Mouse (Mus musculus): ENCODE data around the gene Rubcn. TPM values are rescaled to one million over a fixed set of nuclear protein-coding genes. Genes with fewer than 3 reads are reported as not detected.

The Rubcn gene
- total RNA-seq, 2 experiments from 2014 or later, result 4.0 to 6.6 TPM

DNA sequence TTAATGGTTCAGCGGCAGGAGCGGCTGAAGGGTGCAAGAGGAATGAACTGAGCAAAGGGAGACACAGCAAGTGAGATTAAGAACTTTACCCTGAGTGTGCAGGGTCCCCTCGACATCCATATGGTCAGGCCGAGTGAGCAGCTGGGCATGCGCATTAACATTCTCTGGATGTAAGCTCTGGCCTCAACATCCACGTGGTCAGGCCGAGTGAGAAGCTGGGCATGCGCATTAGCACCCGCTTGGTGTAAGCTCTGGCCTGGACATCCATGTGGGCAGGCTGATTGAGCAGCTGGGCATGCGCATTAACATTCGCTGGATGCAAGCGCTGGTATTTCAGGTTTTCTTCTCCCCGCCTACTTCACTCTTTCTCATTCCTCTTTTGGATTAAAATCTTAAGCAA lies 92.7 kb downstream of the Rubcn start:
- ATAC-seq (replicated peaks; ENCODE audit: low FRiP score, low TSS enrichment, poor library complexity, severe bottlenecking), result no peak

- no peak for ATAC-seq (replicated peaks; ENCODE audit: low FRiP score, low TSS enrichment, poor library complexity, severe bottlenecking)
Measured at GRCm38 (mm10) chr16:32783324-32784062, 94.1 kb downstream of the Rubcn start.

- no peak for ATAC-seq (replicated peaks; ENCODE audit: low FRiP score, low TSS enrichment, poor library complexity, severe bottlenecking)
Measured at GRCm38 (mm10) chr16:32778956-32779355, 98.6 kb downstream of the Rubcn start.

DNA sequence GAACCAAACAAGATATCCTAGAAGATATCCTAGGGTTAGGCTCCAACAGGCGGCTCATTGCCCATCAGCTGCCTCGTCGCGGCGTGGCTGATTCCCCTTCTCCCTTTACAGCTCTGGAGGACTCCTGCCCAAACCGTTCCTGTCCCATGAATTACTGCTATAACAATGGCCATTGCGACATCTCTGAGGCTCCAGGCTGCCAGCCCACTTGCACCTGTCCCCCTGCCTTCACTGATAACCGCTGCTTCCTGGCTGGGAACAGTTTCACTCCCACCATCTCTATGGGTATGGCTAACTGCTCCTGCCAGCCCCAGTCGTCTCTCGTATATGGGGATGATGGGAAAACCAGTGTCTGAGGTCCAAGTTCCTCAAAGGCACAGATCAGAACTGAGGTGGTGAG lies 100.9 kb downstream of the Rubcn start:
- ATAC-seq (replicated peaks; ENCODE audit: low FRiP score, low TSS enrichment, poor library complexity, severe bottlenecking), result no peak

Other genes starting within 250 kb of the Rubcn start
- 45.7 and 54.4 TPM in 2 replicates for gene Tnk2, start 233.9 kb downstream of the Rubcn start, total RNA-seq (2014; fragmentation: Nextera tagmentation)
- gene Tnk2, start 233.9 kb downstream of the Rubcn start, total RNA-seq (2017), result 27.7 and 28.6 TPM in 2 replicates
- not detected in 2 replicates for gene Muc4, start 141.9 kb downstream of the Rubcn start, total RNA-seq (2014; fragmentation: Nextera tagmentation)
- not detected in 2 replicates for gene Muc4, start 141.9 kb downstream of the Rubcn start, total RNA-seq (2017)
- not detected in 2 replicates for gene Muc20, start 80.3 kb downstream of the Rubcn start, total RNA-seq (2014; fragmentation: Nextera tagmentation)
- not detected in 2 replicates for gene Muc20, start 80.3 kb downstream of the Rubcn start, total RNA-seq (2017)
- gene Smbd1, start 67.3 kb downstream of the Rubcn start, total RNA-seq (2014; fragmentation: Nextera tagmentation), result not detected in 2 replicates
- gene Smbd1, start 67.3 kb downstream of the Rubcn start, total RNA-seq (2017), result not detected in 2 replicates
- gene Fyttd1, start 266 bp downstream of the Rubcn start, total RNA-seq (2014; fragmentation: Nextera tagmentation), result 23.3 and 25.4 TPM in 2 replicates
- 48.8 and 69.4 TPM in 2 replicates for gene Fyttd1, start 266 bp downstream of the Rubcn start, total RNA-seq (2017)
- 15.6 and 27.2 TPM in 2 replicates for gene Lrch3, start 36.3 kb upstream of the Rubcn start, total RNA-seq (2014; fragmentation: Nextera tagmentation)
- 13.1 and 25.3 TPM in 2 replicates for gene Lrch3, start 36.3 kb upstream of the Rubcn start, total RNA-seq (2017)
- 1.4 TPM in 1 of 2 replicates, not detected in the other for gene Iqcg, start 178.5 kb upstream of the Rubcn start, total RNA-seq (2014; fragmentation: Nextera tagmentation)
- 0.04 and 0.89 TPM in 2 replicates for gene Iqcg, start 178.5 kb upstream of the Rubcn start, total RNA-seq (2017)
- 3,282 and 3,383 TPM in 2 replicates for gene Rpl35a, start 178.7 kb upstream of the Rubcn start, total RNA-seq (2014; fragmentation: Nextera tagmentation)
- gene Rpl35a, start 178.7 kb upstream of the Rubcn start, total RNA-seq (2017), result 1,974 and 2,153 TPM in 2 replicates
- 0.87 and 8.1 TPM in 2 replicates for gene Lmln, start 184.8 kb upstream of the Rubcn start, total RNA-seq (2014; fragmentation: Nextera tagmentation)
- 0.66 and 0.88 TPM in 2 replicates for gene Lmln, start 184.8 kb upstream of the Rubcn start, total RNA-seq (2017)